Mouse (Mus musculus): ENCODE data around the gene Col4a2. TPM values are rescaled to one million over a fixed set of nuclear protein-coding genes. Genes with fewer than 3 reads are reported as not detected.

The Col4a2 gene
- polyA plus RNA-seq, 1 experiment from 2014 or later = 44.5 TPM

- no peak overlapping the region for H3K9ac ChIP-seq (ENCODE audit: low read depth, low read length)
- 47% methylated on average over 17 of the region's 17 CpGs for WGBS
- H3K27me3 ChIP-seq (replicated peaks; ENCODE audit: control insufficient read depth, insufficient read depth, low read length) = no peaks in the 10 kb centered on the region
- no peak overlapping the region for H3K4me3 ChIP-seq (ENCODE audit: low read depth, low read length)
- 0 out of 2 replicates have a peak overlapping the region, but pooled peaks have one; percentile 17 for H3K4me2 ChIP-seq (replicated peaks; ENCODE audit: low read depth)
- no peaks in the 10 kb centered on the region for H3K9me3 ChIP-seq (ENCODE audit: control insufficient read depth)
- no peak for TF ChIP-seq CTCF (IDR thresholded peaks at IDR 0.05; ENCODE audit: low read depth)
- no peak for ATAC-seq
- no peaks in the 10 kb centered on the region for H3K4me1 ChIP-seq (replicated peaks; ENCODE audit: control insufficient read depth, insufficient read depth, low read length)
- H3K27ac ChIP-seq (ENCODE audit: low read depth, low read length) = no peak overlapping the region
- H3K36me3 ChIP-seq (ENCODE audit: control insufficient read depth, insufficient read depth) = no peaks in the 10 kb centered on the region
Measured at GRCm38 (mm10) chr8:11362278-11363214, 49.9 kb downstream of the Col4a2 start.

GRCm38 (mm10) chr8:11363340-11364126 is 50.9 kb downstream of the Col4a2 start:
- Histone ChIP-seq H3K9ac (ENCODE audit: low read depth, low read length) (no peak overlapping the region), H3K27me3 (replicated peaks; ENCODE audit: control insufficient read depth, insufficient read depth, low read length) (no peaks in the 10 kb centered on the region), H3K4me3 (ENCODE audit: low read depth, low read length) (no peak overlapping the region)

GRCm38 (mm10) chr8:11366251-11366650 is 53.6 kb downstream of the Col4a2 start:
- H3K9me3 ChIP-seq (ENCODE audit: control insufficient read depth) = no peaks in the 10 kb centered on the region
- no peak for ATAC-seq
- H3K27ac ChIP-seq (ENCODE audit: low read depth, low read length) = no peak overlapping the region
- no peaks in the 10 kb centered on the region for H3K36me3 ChIP-seq (ENCODE audit: control insufficient read depth, insufficient read depth)
- H3K4me1 ChIP-seq (replicated peaks; ENCODE audit: control insufficient read depth, insufficient read depth, low read length) = no peaks in the 10 kb centered on the region
- H3K4me3 ChIP-seq (ENCODE audit: low read depth, low read length) = no peak overlapping the region
- no peak for TF ChIP-seq CTCF (IDR thresholded peaks at IDR 0.05; ENCODE audit: low read depth)
- 71% methylated on average over 5 of the region's 5 CpGs for WGBS
- H3K4me2 ChIP-seq (replicated peaks; ENCODE audit: low read depth) = no peak overlapping the region
- H3K27me3 ChIP-seq (replicated peaks; ENCODE audit: control insufficient read depth, insufficient read depth, low read length) = no peaks in the 10 kb centered on the region
- no peak overlapping the region for H3K9ac ChIP-seq (ENCODE audit: low read depth, low read length)

More at GRCm38 (mm10) chr8:11363340-11364126, 50.9 kb downstream of the Col4a2 start:
- no peaks in the 10 kb centered on the region for H3K4me1 ChIP-seq (replicated peaks; ENCODE audit: control insufficient read depth, insufficient read depth, low read length)
- no peak overlapping the region for H3K4me2 ChIP-seq (replicated peaks; ENCODE audit: low read depth)
- H3K9me3 ChIP-seq (ENCODE audit: control insufficient read depth) = no peaks in the 10 kb centered on the region
- H3K27ac ChIP-seq (ENCODE audit: low read depth, low read length) = no peak overlapping the region
- 72% methylated on average over 13 of the region's 13 CpGs for WGBS
- TF ChIP-seq CTCF (IDR thresholded peaks at IDR 0.05; ENCODE audit: low read depth) = no peak
- no peaks in the 10 kb centered on the region for H3K36me3 ChIP-seq (ENCODE audit: control insufficient read depth, insufficient read depth)
- no peak for ATAC-seq

GRCm38 (mm10) chr8:11366741-11367140 is 54.1 kb downstream of the Col4a2 start:
- no peak overlapping the region for H3K9ac ChIP-seq (ENCODE audit: low read depth, low read length)
- H3K27me3 ChIP-seq (replicated peaks; ENCODE audit: control insufficient read depth, insufficient read depth, low read length) = no peaks in the 10 kb centered on the region
- no peaks in the 10 kb centered on the region for H3K36me3 ChIP-seq (ENCODE audit: control insufficient read depth, insufficient read depth)
- TF ChIP-seq CTCF (IDR thresholded peaks at IDR 0.05; ENCODE audit: low read depth) = no peak
- no peaks in the 10 kb centered on the region for H3K4me1 ChIP-seq (replicated peaks; ENCODE audit: control insufficient read depth, insufficient read depth, low read length)
- H3K4me2 ChIP-seq (replicated peaks; ENCODE audit: low read depth) = no peak overlapping the region
- no peak overlapping the region for H3K27ac ChIP-seq (ENCODE audit: low read depth, low read length)
- H3K4me3 ChIP-seq (ENCODE audit: low read depth, low read length) = no peak overlapping the region
- no peak for ATAC-seq
- no peaks in the 10 kb centered on the region for H3K9me3 ChIP-seq (ENCODE audit: control insufficient read depth)
- 83% methylated on average over 4 of the region's 4 CpGs for WGBS

- Histone ChIP-seq H3K4me1 (replicated peaks; ENCODE audit: control insufficient read depth, insufficient read depth, low read length) (no peaks in the 10 kb centered on the region), H3K36me3 (ENCODE audit: control insufficient read depth, insufficient read depth) (no peaks in the 10 kb centered on the region), H3K4me2 (replicated peaks; ENCODE audit: low read depth) (no peak overlapping the region), H3K27ac (ENCODE audit: low read depth, low read length) (no peak overlapping the region), H3K9ac (ENCODE audit: low read depth, low read length) (no peak overlapping the region), H3K4me3 (ENCODE audit: low read depth, low read length) (no peak overlapping the region), H3K9me3 (ENCODE audit: control insufficient read depth) (no peaks in the 10 kb centered on the region), H3K27me3 (replicated peaks; ENCODE audit: control insufficient read depth, insufficient read depth, low read length) (no peaks in the 10 kb centered on the region)
- TF ChIP-seq CTCF (IDR thresholded peaks at IDR 0.05; ENCODE audit: low read depth) = no peak
- 78% methylated on average over 5 of the region's 5 CpGs for WGBS
- ATAC-seq = no peak
Measured at GRCm38 (mm10) chr8:11367670-11368069, 55.1 kb downstream of the Col4a2 start.
